Mouse (Mus musculus) heart, postnatal 25 days (tissue): ENCODE measurements around the gene Rbm4b. TPM values are rescaled to one million over a fixed set of nuclear protein-coding genes. Genes with fewer than 3 reads are reported as not detected.
A peak's percentile ranks its signal among the peaks of the same experiment; 100 is the strongest.
"Not testable (repeated sequence)": the region's sequence is repeated elsewhere in the genome, so short reads cannot be mapped to it uniquely, and the experiment has no call there.

ENCODE experiments used
- DNase-seq: peaks from one replicate; pipeline ENCODE4 v3.0.0; 2022; ENCODE audit warnings: low spot score
- intact Hi-C: fragments of 180-260 bp; cut with DNase I; formaldehyde crosslinking; loops from one replicate; pipeline ENCODE4 v1.15.1; 2025
- total RNA-seq, 2 experiments: library from RNA; stranded (reverse); gene quantifications; 2 replicates each; pipeline ENCODE4 v1.2.3; 2021

Rbm4b gene
- total RNA-seq, 2 experiments from 2014 or later = 6.7 to 7.4 TPM

GRCm38 (mm10) chr19:4797846-4798245 lies 41.5 kb downstream of the Rbm4b start:
- DNase-seq = no peak
- intact Hi-C loops = no loop called here

DNA sequence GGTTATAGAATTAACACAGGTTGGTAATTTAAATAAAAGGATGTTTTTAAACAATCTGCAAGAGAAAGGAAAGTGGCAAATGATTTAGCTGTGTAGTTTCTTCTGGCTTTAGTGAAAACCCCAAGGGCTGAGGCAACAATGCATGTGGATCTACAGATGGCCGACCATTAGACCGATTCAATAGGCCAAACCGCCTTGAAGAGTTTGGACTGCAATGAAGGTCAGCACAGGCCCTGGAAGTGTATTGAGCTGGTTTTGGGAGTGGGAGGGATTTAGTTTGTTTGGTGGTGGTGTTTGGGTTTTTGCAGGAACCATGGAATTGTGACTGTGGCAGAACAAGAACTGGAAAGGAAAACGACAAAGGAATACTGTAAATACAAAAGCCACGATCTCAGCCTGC lies 42.8 kb downstream of the Rbm4b start:
- intact Hi-C loops = no loop called here
- no peak for DNase-seq

DNA sequence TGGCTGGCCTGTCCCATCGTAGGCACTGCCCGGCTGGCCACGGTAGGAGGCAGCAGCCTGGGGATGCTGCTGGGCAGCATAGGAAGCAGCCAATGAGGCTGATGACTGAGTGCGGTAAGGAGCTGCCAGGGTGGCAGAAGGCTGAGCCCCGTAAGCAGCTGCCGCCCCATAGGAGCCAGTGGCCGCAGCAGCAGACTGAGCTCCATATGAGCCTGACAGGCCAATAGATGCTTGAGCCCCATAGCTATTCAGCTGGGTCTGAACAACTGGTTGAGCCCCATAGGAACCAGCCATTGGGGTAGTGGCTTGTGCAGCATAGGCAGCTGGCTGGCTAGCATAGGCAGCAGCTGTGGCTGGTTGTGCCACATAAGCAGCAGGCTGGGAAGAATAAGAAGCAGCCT lies 46.4 kb downstream of the Rbm4b start:
- no peak for DNase-seq
- intact Hi-C loops = no loop called here

GRCm38 (mm10) chr19:4803283-4803682 lies 47.0 kb downstream of the Rbm4b start:
- intact Hi-C loops = no loop called here
- DNase-seq = no peak

DNA sequence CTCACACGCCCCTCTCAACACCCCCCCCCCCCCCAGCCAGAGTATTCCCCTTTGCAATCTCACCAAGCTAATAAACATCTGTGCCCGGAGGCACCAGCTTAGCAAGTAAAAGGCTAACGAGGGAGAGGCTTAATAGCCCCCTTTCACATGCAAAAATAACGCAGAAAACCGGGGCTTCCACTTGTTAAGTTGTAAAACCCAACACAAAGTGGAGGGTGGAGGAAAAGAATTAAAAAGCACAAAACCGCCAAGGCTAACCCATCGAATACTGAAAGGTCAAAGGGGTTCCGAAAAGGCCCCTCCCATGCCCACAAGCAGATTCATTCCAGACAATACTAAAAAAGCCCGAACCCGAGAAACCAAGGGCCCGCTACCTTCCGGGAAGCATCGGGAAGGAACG lies 54.0 kb downstream of the Rbm4b start:
- no peak for DNase-seq
- intact Hi-C loops = loop anchor here (2.0 kb wide), 2 partner anchors 20 to 52 kb away; no protein-coding TSS in a partner anchor

DNA sequence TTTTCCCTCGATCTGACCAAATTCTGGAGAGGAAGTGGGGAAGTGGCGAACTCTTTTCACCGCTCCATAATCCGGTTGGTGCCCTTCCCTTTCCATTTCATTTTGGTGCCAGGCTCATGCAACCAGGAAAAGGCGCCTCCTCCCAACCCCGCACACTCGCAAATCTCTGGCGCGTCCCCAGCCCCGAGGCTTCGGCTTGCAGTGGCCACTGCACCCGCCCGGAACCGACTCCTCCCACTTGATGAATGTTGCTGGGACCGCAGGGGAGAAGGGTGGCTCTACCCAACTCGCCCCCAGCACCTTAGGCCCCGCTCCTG lies 54.4 kb downstream of the Rbm4b start:
- intact Hi-C loops = loop anchor here (2.0 kb wide), 2 partner anchors 20 to 52 kb away; no protein-coding TSS in a partner anchor
- DNase-seq = no peak

DNA sequence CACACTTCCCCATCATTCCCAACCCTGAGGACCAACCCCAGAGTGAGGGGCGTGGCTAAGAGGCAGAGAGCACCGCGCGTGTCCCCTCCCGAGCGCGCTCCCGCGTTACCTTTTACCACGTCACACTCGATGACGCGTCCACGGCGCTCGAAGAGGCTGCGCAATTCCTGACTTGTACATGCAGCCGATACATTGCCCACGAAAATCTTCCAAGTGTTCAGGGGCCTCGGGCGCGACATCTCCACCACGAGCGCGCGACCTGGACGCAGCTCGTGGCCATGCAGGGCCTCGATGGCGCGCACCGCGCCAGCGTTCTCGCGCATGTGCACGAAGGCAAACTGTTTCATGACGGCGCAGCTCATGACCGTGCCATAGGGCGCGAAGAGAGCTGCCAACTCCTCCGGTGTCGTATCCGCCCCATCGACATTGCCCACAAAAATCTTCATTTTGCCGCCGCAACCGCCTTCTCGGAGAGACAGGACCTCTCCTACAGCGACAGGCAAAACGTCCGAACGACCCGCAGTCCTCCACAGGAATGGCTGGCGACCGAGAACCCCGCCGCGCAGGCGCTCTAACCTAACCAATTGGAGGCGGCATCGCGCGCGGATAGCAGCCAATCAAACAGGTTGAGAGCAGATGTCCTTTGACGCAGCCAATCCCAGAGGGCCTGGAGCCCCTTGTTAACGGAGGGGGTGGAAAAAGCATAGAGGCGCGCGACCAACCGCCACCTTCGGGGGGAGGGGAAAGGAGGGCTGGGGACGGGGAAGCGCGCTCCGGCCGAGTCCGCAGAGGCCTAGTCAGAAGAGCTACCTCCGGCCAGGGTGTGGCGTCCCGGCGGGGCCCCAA lies 55.0 kb downstream of the Rbm4b start, which contains the start of the genes Gm21992 and Rbm14:
Gm21992 (minus strand) TSS at position 550 of the 846 bp plus-strand sequence.
Rbm14 (minus strand) TSS at position 572 of the 846 bp plus-strand sequence.
- peak; percentile 99 for DNase-seq
- intact Hi-C loops = loop anchor here (2.0 kb wide), 2 partner anchors 20 to 52 kb away; no protein-coding TSS in a partner anchor

DNA sequence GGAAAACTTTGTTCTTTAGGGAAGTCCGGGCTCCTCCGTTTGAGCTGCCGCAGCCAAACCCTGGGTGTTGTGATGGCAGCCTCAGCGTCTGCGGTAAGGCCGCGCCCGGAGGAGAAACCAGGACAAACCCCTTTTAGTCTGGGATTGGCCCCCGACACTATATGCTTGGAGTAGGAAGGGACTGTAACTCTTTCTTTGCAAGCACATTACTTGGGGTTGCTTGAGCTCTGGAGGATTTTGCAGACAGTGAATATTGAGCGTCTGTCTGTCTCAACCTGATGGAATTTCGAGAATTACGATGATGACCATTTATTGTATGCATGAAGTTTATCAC lies 55.6 kb downstream of the Rbm4b start:
- intact Hi-C loops = loop anchor here (2.0 kb wide), 2 partner anchors 21 to 53 kb away; no protein-coding TSS in a partner anchor
- DNase-seq = no peak

DNA sequence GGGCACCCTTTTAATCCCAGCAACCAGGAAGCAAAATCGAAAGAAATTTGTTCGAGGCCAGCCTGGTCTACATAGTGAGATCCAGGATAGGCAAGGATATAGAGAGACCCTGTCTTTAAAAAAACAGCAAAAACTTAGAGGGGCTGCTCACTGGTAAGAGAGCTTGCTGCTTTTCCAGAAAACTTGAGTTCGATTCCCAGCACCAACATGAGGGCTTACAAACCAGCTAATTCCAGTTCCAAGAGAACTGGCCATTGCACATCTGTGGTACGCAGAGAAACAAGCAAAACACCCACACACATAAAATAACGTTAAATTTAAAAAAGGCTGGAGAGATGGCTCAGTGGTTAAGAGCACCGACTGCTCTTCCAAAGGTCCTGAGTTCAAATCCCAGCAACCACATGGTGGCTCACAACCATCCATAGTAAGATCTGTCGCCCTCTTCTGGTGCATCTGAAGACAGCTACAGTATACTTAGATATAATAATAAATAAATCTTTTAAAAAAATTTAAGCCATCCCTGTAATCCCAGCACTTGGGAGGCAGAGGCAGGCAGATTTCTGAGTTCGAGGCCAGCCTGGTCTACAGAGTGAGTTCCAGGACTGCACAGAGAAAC lies 56.1 kb downstream of the Rbm4b start:
- DNase-seq, intact Hi-C loops: not testable (repeated sequence)

GRCm38 (mm10) chr19:4813015-4813414 lies 56.7 kb downstream of the Rbm4b start:
- intact Hi-C loops = no loop called here
- DNase-seq = no peak

Other genes starting within 250 kb of the Rbm4b start
- 10 to 100 TPM; 30.9 to 36.8 TPM for gene Pcx, start 246.0 kb upstream of the Rbm4b start, total RNA-seq
- gene Lrfn4, start 140.8 kb upstream of the Rbm4b start, total RNA-seq = 10 to 100 TPM in 1 of 2 experiments, 1 to 10 TPM in 1; 9.5 to 10.5 TPM
- 10 to 100 TPM; 10.9 to 11.1 TPM for gene Rce1, start 130.9 kb upstream of the Rbm4b start, total RNA-seq
- not detected for gene Gm960, start 57.8 kb upstream of the Rbm4b start, total RNA-seq
- under 1 TPM; 0.31 to 0.60 TPM for gene Sptbn2, start 45.3 kb upstream of the Rbm4b start, total RNA-seq
- 10 to 100 TPM; 45.7 to 48.0 TPM for gene Rbm4, start 37.4 kb downstream of the Rbm4b start, total RNA-seq
- 10 to 100 TPM; 12.7 to 17.2 TPM for gene Gm21992, start 55.1 kb downstream of the Rbm4b start, total RNA-seq
- 10 to 100 TPM; 15.3 to 25.9 TPM for gene Rbm14, start 55.1 kb downstream of the Rbm4b start, total RNA-seq
- gene Ccs, start 82.8 kb downstream of the Rbm4b start, total RNA-seq = 10 to 100 TPM; 26.2 to 26.6 TPM
- gene Ccdc87, start 82.9 kb downstream of the Rbm4b start, total RNA-seq = not detected
- 10 to 100 TPM; 77.9 to 82.6 TPM for gene Ctsf, start 98.6 kb downstream of the Rbm4b start, total RNA-seq
- gene Actn3, start 121.4 kb downstream of the Rbm4b start, total RNA-seq = under 1 TPM; 0.42 to 0.53 TPM
- 1 to 10 TPM; 2.6 to 4.0 TPM for gene Zdhhc24, start 122.2 kb downstream of the Rbm4b start, total RNA-seq
- 1 to 10 TPM; 4.0 to 4.1 TPM for gene Bbs1, start 150.1 kb downstream of the Rbm4b start, total RNA-seq
- gene Dpp3, start 171.8 kb downstream of the Rbm4b start, total RNA-seq = 10 to 100 TPM; 17.5 to 19.6 TPM
- 1 to 10 TPM; 1.0 to 1.3 TPM for gene Peli3, start 186.6 kb downstream of the Rbm4b start, total RNA-seq
- gene Mrpl11, start 205.7 kb downstream of the Rbm4b start, total RNA-seq = 10 to 100 TPM; 70.9 to 73.2 TPM
- under 1 TPM in 1 of 2 experiments, not detected in 1; 0.06 TPM for gene Npas4, start 233.8 kb downstream of the Rbm4b start, total RNA-seq